Mouse (Mus musculus): ENCODE measurements at regions not wholly inside any gene's neighbourhood (a gene's known extent, or its start where the extent isn't known, plus 50 kb on each side); places are given as distances from the start of the nearest gene placed in this dataset.
A peak's percentile ranks its signal among the peaks of the same experiment; 100 is the strongest.

DNA sequence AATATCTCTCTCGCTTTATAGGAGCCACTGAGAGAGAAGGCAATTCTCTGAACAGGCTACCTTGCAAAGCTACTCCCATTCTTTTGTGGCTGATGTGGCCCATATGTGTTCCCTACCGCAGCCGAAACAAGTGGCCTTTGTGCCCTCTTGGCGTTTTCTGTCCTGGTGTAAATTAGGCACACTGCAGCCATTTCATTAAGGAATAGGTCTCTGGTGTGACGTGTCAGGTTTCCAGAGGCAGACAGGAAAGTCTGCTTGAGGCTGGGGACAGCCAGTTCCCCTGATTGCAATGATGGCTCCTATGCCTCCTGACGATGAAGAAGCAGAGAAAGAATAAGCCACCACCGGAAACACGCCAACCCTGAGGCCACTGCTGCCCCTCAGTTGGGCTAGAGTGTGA is 59.3 kb upstream of the Bcor start:
- WGBS (ENCODE audit: insufficient replicate concordance) = 63% methylated on average over 8 of the region's 8 CpGs

DNA sequence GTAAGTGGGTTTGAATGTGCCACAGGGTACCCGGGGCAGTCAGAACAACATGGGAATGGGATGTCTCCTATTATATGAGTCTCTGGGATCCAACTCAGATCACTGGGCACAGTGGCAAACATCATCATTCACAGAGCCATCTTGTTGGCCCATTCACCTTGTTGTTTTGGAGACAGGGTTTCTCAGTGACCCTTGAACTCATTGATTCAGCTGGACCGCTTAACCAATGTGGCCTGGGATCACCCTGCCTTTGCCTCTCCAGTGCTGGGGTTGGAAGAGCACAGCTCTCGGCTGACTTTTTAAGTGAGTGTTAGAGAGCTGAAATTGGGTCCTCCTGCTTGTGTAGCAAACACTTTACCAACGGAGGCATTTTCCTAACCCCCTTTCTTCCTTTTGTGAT is 64.2 kb upstream of the Bcor start:
- Histone ChIP-seq H3K4me3 (ENCODE audit: low read depth, low read length) (no peak overlapping the region), H3K36me3 (ENCODE audit: control insufficient read depth, insufficient read depth) (no peaks in the 10 kb centered on the region)
- 52% methylated on average over 4 of the region's 4 CpGs for WGBS (ENCODE audit: insufficient replicate concordance)

More for the DNA sequence above, 59.3 kb upstream of the Bcor start:
- no peaks in the 10 kb centered on the region for H3K36me3 ChIP-seq (ENCODE audit: control insufficient read depth, insufficient read depth)
- H3K4me3 ChIP-seq (ENCODE audit: low read depth, low read length) = no peak overlapping the region
- H3K4me2 ChIP-seq (ENCODE audit: low read depth, low read length) = no peak overlapping the region
- no peaks in the 10 kb centered on the region for H3K9me3 ChIP-seq (replicated peaks; ENCODE audit: control insufficient read depth, low read length)
- no peak overlapping the region for H3K9ac ChIP-seq (ENCODE audit: low read depth, low read length)
- H3K27me3 ChIP-seq (ENCODE audit: control insufficient read depth, insufficient read depth, low read depth, low read length) = no peaks in the 10 kb centered on the region
- no peak for ATAC-seq (ENCODE audit: low read depth)
- H3K4me1 ChIP-seq (ENCODE audit: control insufficient read depth, low read depth, low read length) = no peaks in the 10 kb centered on the region
- H3K27ac ChIP-seq (ENCODE audit: low read length) = no peak overlapping the region

DNA sequence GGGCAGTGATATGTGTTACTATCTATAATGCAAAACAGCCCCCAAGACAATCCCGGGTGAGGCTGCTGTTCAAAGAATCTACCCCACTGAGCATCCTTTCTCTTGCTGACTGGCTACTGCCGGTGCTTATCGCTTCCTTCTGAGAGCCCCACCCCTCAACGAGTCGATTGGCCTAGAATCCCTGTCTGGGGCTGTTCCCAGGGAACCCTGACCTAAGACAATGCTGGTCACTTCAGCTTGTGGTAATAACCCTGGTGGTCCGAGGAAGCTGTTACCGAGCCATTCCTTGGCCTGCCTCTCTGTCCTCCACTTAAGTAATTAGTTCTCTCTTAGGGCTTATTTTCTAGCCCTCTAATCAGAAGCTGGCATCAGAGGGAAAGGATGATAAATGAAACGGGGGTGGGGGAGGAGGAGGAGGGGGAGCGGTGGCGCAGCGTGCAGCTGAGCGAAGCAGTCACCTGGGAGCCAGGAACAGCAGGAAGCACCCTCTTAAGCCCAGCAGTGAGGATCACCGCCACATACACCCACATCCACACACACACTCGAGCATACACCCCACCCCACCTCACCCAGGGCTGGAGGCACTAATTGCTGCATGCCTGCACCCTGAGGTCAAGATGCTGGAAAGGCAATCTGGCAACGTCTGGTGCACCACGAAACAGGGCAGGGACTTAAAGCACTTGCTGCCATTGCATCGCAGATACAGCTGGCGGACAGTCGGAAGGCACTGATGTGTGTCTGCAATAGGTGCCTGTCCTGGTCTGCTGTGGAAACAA is 65.1 kb upstream of the Bcor start:
- H3K4me2 ChIP-seq (ENCODE audit: low read depth, low read length) = no peak overlapping the region
- WGBS (ENCODE audit: insufficient replicate concordance) = 18% methylated on average over 15 of the region's 19 CpGs

More for the DNA sequence above, 64.2 kb upstream of the Bcor start:
- ATAC-seq (ENCODE audit: low read depth) = no peak
- H3K4me2 ChIP-seq (ENCODE audit: low read depth, low read length) = no peak overlapping the region
- no peak overlapping the region for H3K9ac ChIP-seq (ENCODE audit: low read depth, low read length)
- H3K27ac ChIP-seq (ENCODE audit: low read length) = no peak overlapping the region
- H3K4me1 ChIP-seq (ENCODE audit: control insufficient read depth, low read depth, low read length) = no peaks in the 10 kb centered on the region
- H3K27me3 ChIP-seq (ENCODE audit: control insufficient read depth, insufficient read depth, low read depth, low read length) = no peaks in the 10 kb centered on the region
- H3K9me3 ChIP-seq (replicated peaks; ENCODE audit: control insufficient read depth, low read length) = no peaks in the 10 kb centered on the region

DNA sequence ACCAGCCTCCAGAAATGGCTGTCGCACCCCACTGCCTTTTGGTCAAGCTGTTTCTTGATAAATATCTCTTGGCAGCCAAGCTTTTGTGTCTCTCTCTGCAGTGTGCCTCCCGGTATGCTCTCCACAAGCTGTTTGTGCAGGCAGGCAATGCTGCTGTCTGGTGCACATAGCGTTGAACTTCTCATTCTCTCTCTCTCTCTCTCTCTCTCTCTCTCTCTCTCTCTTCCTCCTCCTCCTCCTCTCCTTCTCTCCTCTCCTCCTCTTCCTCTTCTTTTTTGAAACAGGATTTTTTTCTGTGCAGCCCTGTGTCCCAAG is 65.7 kb upstream of the Bcor start:
- no peak overlapping the region for H3K4me2 ChIP-seq (ENCODE audit: low read depth, low read length)
- H3K4me1 ChIP-seq (ENCODE audit: control insufficient read depth, low read depth, low read length) = no peaks in the 10 kb centered on the region
- no peaks in the 10 kb centered on the region for H3K36me3 ChIP-seq (ENCODE audit: control insufficient read depth, insufficient read depth)
- ATAC-seq (ENCODE audit: low read depth) = no peak
- H3K4me3 ChIP-seq (ENCODE audit: low read depth, low read length) = no peak overlapping the region
- whole genome bisulfite sequencing (ENCODE audit: insufficient replicate concordance) = 30% methylated on average over 3 of the region's 3 CpGs
- H3K9me3 ChIP-seq (replicated peaks; ENCODE audit: control insufficient read depth, low read length) = no peaks in the 10 kb centered on the region; the same call in 1 of the 2 replicates
- H3K27me3 ChIP-seq (ENCODE audit: control insufficient read depth, insufficient read depth, low read depth, low read length) = no peaks in the 10 kb centered on the region
- H3K27ac ChIP-seq (ENCODE audit: low read length) = no peak overlapping the region
- no peak overlapping the region for H3K9ac ChIP-seq (ENCODE audit: low read depth, low read length)

More for the DNA sequence above, 65.1 kb upstream of the Bcor start:
- Histone ChIP-seq H3K36me3 (ENCODE audit: control insufficient read depth, insufficient read depth) (no peaks in the 10 kb centered on the region), H3K27me3 (ENCODE audit: control insufficient read depth, insufficient read depth, low read depth, low read length) (no peaks in the 10 kb centered on the region), H3K4me1 (ENCODE audit: control insufficient read depth, low read depth, low read length) (no peaks in the 10 kb centered on the region), H3K27ac (ENCODE audit: low read length) (no peak overlapping the region), H3K4me3 (ENCODE audit: low read depth, low read length) (no peak overlapping the region), H3K9ac (ENCODE audit: low read depth, low read length) (no peak overlapping the region), H3K9me3 (replicated peaks; ENCODE audit: control insufficient read depth, low read length) (no peaks in the 10 kb centered on the region)
- ATAC-seq (ENCODE audit: low read depth) = no peak

DNA sequence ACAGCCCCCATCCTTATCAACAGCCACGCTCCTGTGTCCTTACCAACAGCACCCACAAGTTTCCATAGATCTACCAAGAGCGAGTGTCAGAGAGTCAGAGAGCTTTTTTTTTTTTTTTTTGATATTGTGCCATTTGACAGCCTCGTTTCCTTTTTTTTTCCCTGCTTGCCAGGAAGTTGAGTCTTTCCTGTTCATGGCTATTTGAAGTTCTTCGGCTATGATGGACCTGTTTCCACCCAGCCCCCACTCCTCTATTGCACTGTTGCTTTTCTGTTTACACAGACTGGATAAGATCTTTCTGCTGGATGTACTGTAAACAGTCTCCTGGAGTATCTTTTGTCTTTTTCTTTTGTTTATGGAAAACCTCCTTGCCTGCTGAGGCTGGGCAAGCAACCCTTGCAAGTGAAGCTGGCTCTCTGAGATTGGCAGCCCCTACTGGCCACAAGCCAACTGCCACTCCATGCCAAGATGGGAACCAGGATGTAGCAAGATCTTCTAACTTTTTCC is 80.4 kb upstream of the Bcor start:
- 24% methylated on average over 4 of the region's 4 CpGs for WGBS (ENCODE audit: insufficient replicate concordance)
- H3K4me1 ChIP-seq (ENCODE audit: control insufficient read depth, low read depth, low read length) = no peaks in the 10 kb centered on the region
- no peak overlapping the region for H3K4me2 ChIP-seq (ENCODE audit: low read depth, low read length)
- H3K27ac ChIP-seq (ENCODE audit: low read length) = no peak overlapping the region
- ATAC-seq (ENCODE audit: low read depth) = no peak
- H3K9ac ChIP-seq (ENCODE audit: low read depth, low read length) = no peak overlapping the region
- H3K27me3 ChIP-seq (ENCODE audit: control insufficient read depth, insufficient read depth, low read depth, low read length) = no peaks in the 10 kb centered on the region
- no peaks in the 10 kb centered on the region for H3K9me3 ChIP-seq (replicated peaks; ENCODE audit: control insufficient read depth, low read length)
- H3K36me3 ChIP-seq (ENCODE audit: control insufficient read depth, insufficient read depth) = no peaks in the 10 kb centered on the region
- no peak overlapping the region for H3K4me3 ChIP-seq (ENCODE audit: low read depth, low read length)

DNA sequence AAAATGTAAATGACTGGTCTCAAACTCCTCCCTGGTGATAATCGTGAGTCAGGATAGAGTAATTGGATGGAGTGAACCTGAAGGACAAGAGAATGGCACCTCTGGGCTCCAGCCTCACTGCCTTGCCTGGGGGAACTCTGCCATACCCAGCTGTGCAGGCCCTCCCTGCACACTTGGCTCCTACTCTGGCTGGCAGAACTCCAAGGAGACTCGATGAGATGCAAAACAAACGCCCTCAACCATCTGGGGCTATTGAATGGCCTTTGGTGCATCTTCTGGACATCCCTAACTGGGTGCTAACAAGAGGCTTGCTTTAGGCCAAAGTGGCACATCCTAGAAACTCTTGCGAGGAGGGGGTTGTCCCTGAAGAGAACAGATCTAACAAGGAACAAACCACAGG is 81.6 kb upstream of the Bcor start:
- WGBS (ENCODE audit: insufficient replicate concordance) = 47% methylated on average over 4 of the region's 4 CpGs
- Histone ChIP-seq H3K36me3 (ENCODE audit: control insufficient read depth, insufficient read depth) (no peaks in the 10 kb centered on the region), H3K27me3 (ENCODE audit: control insufficient read depth, insufficient read depth, low read depth, low read length) (no peaks in the 10 kb centered on the region), H3K4me3 (ENCODE audit: low read depth, low read length) (no peak overlapping the region), H3K4me2 (ENCODE audit: low read depth, low read length) (no peak overlapping the region), H3K4me1 (ENCODE audit: control insufficient read depth, low read depth, low read length) (no peaks in the 10 kb centered on the region), H3K9me3 (replicated peaks; ENCODE audit: control insufficient read depth, low read length) (no peaks in the 10 kb centered on the region), H3K27ac (ENCODE audit: low read length) (no peak overlapping the region), H3K9ac (ENCODE audit: low read depth, low read length) (no peak overlapping the region)
- ATAC-seq (ENCODE audit: low read depth) = no peak

DNA sequence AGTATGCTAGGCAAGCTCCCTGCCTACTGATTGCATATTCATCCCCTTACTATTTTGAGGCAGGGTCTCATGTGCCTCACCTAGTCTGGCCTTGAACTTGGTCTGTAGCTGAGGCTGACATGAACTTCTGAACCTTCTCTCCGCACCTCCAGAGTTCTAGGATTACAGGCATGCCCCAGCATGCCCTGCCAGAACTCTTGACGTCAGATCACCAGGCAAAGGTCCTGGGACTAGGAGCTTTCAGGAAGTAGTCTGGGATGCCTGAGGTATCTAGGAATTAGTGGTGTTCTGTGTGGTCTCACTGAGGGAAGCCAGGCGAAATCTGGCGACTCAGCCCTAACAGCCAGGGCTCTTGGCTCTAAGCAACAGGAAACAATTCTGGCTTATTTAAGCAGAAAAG is 88.9 kb upstream of the Bcor start:
- ATAC-seq (ENCODE audit: low read depth) = no peak

DNA sequence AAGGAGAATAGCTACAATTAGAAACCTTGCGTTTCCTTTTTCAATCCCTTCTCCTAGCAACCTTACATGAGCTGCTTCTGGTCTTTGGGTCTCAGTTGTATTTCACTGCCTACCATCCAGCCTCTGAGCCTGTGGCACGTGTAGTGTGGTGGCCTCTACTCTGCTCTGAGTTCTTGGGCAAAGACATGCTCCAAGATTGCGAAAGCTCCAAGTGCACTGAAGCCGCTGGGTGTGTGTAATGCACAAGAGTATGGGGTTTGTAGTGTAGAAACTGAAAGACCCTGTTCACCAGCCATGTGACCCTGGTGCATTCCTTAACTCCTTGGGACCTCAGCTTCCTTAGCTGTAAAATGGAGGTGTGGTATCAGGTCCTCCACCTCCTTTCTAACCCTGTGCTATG is 89.8 kb upstream of the Bcor start:
- Histone ChIP-seq H3K9me3 (replicated peaks; ENCODE audit: control insufficient read depth, low read length) (no peaks in the 10 kb centered on the region), H3K4me1 (ENCODE audit: control insufficient read depth, low read depth, low read length) (no peaks in the 10 kb centered on the region; the same call in 1 of the 2 replicates), H3K27me3 (ENCODE audit: control insufficient read depth, insufficient read depth, low read depth, low read length) (no peaks in the 10 kb centered on the region), H3K4me2 (ENCODE audit: low read depth, low read length) (no peak overlapping the region), H3K27ac (ENCODE audit: low read length) (no peak overlapping the region), H3K9ac (ENCODE audit: low read depth, low read length) (no peak overlapping the region), H3K4me3 (ENCODE audit: low read depth, low read length) (no peak overlapping the region), H3K36me3 (ENCODE audit: control insufficient read depth, insufficient read depth) (no peaks in the 10 kb centered on the region)
- 58% methylated on average over 4 of the region's 4 CpGs for WGBS (ENCODE audit: insufficient replicate concordance)
- no peak for ATAC-seq (ENCODE audit: low read depth)

More for the DNA sequence above, 88.9 kb upstream of the Bcor start:
- Histone ChIP-seq H3K9me3 (replicated peaks; ENCODE audit: control insufficient read depth, low read length) (no peaks in the 10 kb centered on the region), H3K4me2 (ENCODE audit: low read depth, low read length) (no peak overlapping the region), H3K9ac (ENCODE audit: low read depth, low read length) (no peak overlapping the region), H3K27me3 (ENCODE audit: control insufficient read depth, insufficient read depth, low read depth, low read length) (no peaks in the 10 kb centered on the region), H3K27ac (ENCODE audit: low read length) (no peak overlapping the region), H3K4me3 (ENCODE audit: low read depth, low read length) (no peak overlapping the region), H3K36me3 (ENCODE audit: control insufficient read depth, insufficient read depth) (no peaks in the 10 kb centered on the region), H3K4me1 (ENCODE audit: control insufficient read depth, low read depth, low read length) (no peaks in the 10 kb centered on the region; the same call in 1 of the 2 replicates)
- WGBS (ENCODE audit: insufficient replicate concordance) = 55% methylated on average over 4 of the region's 4 CpGs

DNA sequence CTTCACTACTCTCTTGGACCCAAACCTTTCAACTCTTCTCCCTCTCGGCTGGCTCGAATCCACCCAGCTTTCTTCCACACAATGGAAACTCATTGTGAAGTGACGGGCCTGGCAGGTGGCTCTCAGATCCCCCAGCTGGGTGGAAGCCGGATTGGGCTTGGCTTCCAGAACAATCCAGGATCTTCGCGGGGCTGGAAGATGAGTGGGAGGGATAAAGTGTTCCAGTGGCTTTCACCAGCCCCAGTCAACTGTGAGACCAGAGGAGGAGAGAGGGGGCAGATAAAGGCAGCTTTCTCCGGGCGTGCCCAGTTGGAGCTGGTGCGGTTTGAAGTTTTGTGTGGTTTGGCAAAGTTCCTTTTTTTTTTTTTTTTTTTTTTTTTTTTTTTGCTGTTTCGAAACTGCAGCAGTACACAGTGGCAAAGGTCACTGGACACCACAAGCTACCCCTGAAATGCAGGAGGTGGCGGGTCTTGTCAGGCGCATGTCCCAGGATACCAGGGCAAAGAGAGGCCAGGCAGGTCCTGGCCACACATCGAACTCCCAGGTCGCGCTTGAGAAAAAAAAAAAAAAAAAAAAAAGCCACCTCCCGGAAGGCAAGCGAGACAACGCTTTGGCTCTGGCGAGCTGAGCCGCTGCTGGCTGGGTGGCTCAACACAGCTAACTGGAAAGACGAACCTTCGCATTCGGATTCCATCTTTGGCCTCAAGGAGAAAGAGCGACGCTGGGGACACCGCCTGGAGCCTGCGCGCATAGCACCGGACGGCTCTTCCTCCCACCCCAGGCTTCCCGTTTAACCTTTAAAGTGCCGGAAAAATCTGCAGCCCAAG is 91.9 kb upstream of the Bcor start:
- Histone ChIP-seq H3K36me3 (ENCODE audit: control insufficient read depth, insufficient read depth) (no peaks in the 10 kb centered on the region), H3K9ac (ENCODE audit: low read depth, low read length) (no peak overlapping the region; the same call in 1 of the 2 replicates), H3K4me3 (ENCODE audit: low read depth, low read length) (peak overlapping the region; percentile 46), H3K4me1 (ENCODE audit: control insufficient read depth, low read depth, low read length) (no peaks in the 10 kb centered on the region; the same call in 1 of the 2 replicates), H3K27me3 (ENCODE audit: control insufficient read depth, insufficient read depth, low read depth, low read length) (no peaks in the 10 kb centered on the region), H3K9me3 (replicated peaks; ENCODE audit: control insufficient read depth, low read length) (no peaks in the 10 kb centered on the region), H3K4me2 (ENCODE audit: low read depth, low read length) (peak overlapping the region; percentile 49), H3K27ac (ENCODE audit: low read length) (peak overlapping the region; percentile 74)
- WGBS (ENCODE audit: insufficient replicate concordance) = 8% methylated on average over 32 of the region's 32 CpGs
- peak; percentile 81 for ATAC-seq (ENCODE audit: low read depth)
